Mouse (Mus musculus): ENCODE results near the gene D430041D05Rik. TPM values are rescaled to one million over a fixed set of nuclear protein-coding genes. Genes with fewer than 3 reads are reported as not detected.

D430041D05Rik gene
- polyA plus RNA-seq, 1 experiment: not detected

DNA sequence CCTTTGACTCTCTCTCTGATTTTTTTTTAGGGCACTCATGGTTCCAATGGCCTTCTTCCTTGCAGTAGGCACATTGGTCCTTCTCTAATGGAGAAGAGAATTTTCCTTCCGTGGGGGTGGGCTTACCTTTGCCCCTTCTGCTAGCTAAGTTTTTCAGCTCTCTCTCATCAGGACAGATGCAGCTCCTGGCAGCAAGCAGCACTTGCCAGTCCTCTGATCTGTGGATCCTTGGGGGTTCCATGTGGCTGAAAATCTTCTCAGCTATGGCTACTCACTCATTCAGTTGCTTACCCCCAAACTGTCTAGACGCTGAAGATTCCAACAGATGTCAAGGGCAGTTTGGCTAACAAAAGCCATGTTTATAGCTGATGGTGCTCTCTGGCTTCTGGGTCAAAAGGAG, 317.5 kb downstream of the D430041D05Rik start:
- TF ChIP-seq GATA1 (IDR thresholded peaks at IDR 0.05; ENCODE audit: low read length): no peak
- no peak for TF ChIP-seq TAL1 (IDR thresholded peaks at IDR 0.05; ENCODE audit: low read length)
- H3K36me3 ChIP-seq (ENCODE audit: control insufficient read depth): peaks cover 4% of the 10 kb centered on the region
- H3K4me3 ChIP-seq (replicated peaks): no peak overlapping the region
- no peaks in the 10 kb centered on the region for H3K27me3 ChIP-seq (ENCODE audit: control insufficient read depth)
- peaks cover 52% of the 10 kb centered on the region for H3K4me1 ChIP-seq (ENCODE audit: control insufficient read depth)
- H3K9me3 ChIP-seq (ENCODE audit: control insufficient read depth, low read length): no peaks in the 10 kb centered on the region

Other genes starting within 250 kb of the D430041D05Rik start
- gene Hipk3, start 83.4 kb upstream of the D430041D05Rik start, polyA plus RNA-seq (2012): 0.23 and 0.31 TPM in 2 replicates
- gene Cstf3, start 179.5 kb upstream of the D430041D05Rik start, polyA plus RNA-seq (2012): 0.37 and 0.44 TPM in 2 replicates

Measured in erythroblast, embryonic 14.5 days (primary cell).